Mouse (Mus musculus) G1E (cell line): ENCODE data around the gene Ttll10.

Experiments
- CTCF ChIP-seq: IDR thresholded peaks from 2 replicates; pipeline ENCODE4 v1.5.1; 2012; ENCODE audit warnings: low read depth, low read length, inconsistent platforms, mixed read lengths
- GATA2 ChIP-seq: IDR thresholded peaks from 2 replicates; pipeline ENCODE4 v1.6.1; 2012; ENCODE audit warnings: low read depth, low read length, inconsistent platforms, borderline replicate concordance

- TF ChIP-seq CTCF (no peak), GATA2 (no peak)
Measured at GRCm38 (mm10) chr4:156087398-156088087, 28.3 kb upstream of the Ttll10 start.
